Mouse (Mus musculus) left cerebral cortex, postnatal 25 days (tissue): ENCODE data around the gene Gm10260. TPM values are rescaled to one million over a fixed set of nuclear protein-coding genes. Genes with fewer than 3 reads are reported as not detected.

ENCODE experiments used
- DNase-seq, 2 experiments: peaks; one replicate each; pipeline ENCODE4 v3.0.0; 2022; ENCODE audit warnings: low spot score in 2 of 2, mixed read lengths in 1 of 2
- intact Hi-C: fragments of 180-260 bp; cut with DNase I; formaldehyde crosslinking; loops from one replicate; pipeline ENCODE4 v1.15.1; 2025
- total RNA-seq, 2 experiments: library from RNA; stranded (reverse); gene quantifications; 2 replicates each; pipeline ENCODE4 v1.2.3; 2021

Gene Gm10260
- total RNA-seq, 2 experiments from 2014 or later, result 66.9 to 79.5 TPM

- DNase-seq, result no peak
- intact Hi-C loops, result no loop called here
Measured at GRCm38 (mm10) chr13:97724551-97724950, 35.9 kb downstream of the Gm10260 start.

- DNase-seq, result no peak
- intact Hi-C loops, result no loop called here
Measured at GRCm38 (mm10) chr13:97712506-97713275, 47.7 kb downstream of the Gm10260 start.

- no peak for DNase-seq
- intact Hi-C loops, result no loop called here
Measured at GRCm38 (mm10) chr13:97711510-97711909, 48.9 kb downstream of the Gm10260 start.
